Mouse (Mus musculus) urinary bladder, postnatal 0 days (tissue): ENCODE data around the gene Mc3r. TPM values are rescaled to one million over a fixed set of nuclear protein-coding genes. Genes with fewer than 3 reads are reported as not detected.

Source experiments
- polyA plus RNA-seq: library from polyadenylated mRNA; unstranded; fragments of >200 nt; fragmentation: Nextera tagmentation; extraction: Ambion mirVana; gene quantifications from 2 replicates; pipeline ENCODE4 v1.2.1, GENCODE M21; 2015

Mc3r gene
- not detected in 2 replicates for polyA plus RNA-seq

DNA sequence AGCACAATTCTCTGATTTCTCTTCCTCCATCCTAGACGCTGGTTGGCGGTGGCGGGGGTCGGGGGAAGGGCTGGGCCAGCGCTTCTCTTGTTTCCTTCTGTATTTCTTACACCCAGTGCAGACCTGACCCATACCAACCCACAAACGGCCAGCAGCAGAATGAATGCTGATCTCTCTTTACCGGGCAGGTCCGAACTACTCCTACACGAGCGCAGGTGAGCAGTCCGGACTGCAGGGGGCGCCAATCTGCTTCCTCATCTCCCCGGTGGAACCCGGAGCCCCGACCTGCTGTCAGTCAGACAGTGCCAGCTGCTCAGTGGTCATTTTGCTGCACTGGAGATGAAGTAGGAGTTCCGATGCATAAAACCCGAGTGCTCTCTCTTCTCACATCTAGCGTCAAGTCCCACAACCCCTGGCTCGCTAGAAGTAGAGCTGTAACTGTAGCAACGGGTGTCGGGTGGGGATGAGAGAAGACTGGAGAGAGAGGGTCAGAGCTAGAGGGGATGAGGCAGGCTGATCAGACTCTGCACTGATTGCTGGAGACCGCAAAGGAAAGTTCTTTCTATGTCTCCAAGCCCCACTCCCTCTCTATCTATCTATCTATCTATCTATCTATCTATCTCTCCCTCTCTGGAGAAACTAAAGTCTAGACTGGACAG is at the start of gene Mc3r:
TSS of gene Mc3r (plus strand) at position 387 of the 659 bp plus-strand sequence.

Other genes starting within 250 kb of the Mc3r start
- not detected in 2 replicates for gene Cbln4, start 205.0 kb upstream of the Mc3r start, polyA plus RNA-seq
- 16.2 and 17.2 TPM in 2 replicates for gene Fam210b, start 97.1 kb downstream of the Mc3r start, polyA plus RNA-seq
- gene Aurka, start 122.0 kb downstream of the Mc3r start, polyA plus RNA-seq: 13.6 and 19.1 TPM in 2 replicates
- 21.0 and 21.4 TPM in 2 replicates for gene Cstf1, start 122.2 kb downstream of the Mc3r start, polyA plus RNA-seq
- 0.45 and 0.77 TPM in 2 replicates for gene Cass4, start 145.3 kb downstream of the Mc3r start, polyA plus RNA-seq
- gene Rtf2, start 192.1 kb downstream of the Mc3r start, polyA plus RNA-seq: 59.1 and 60.9 TPM in 2 replicates
- 0.39 and 0.60 TPM in 2 replicates for gene Gcnt7, start 210.1 kb downstream of the Mc3r start, polyA plus RNA-seq
- gene Fam209, start 224.0 kb downstream of the Mc3r start, polyA plus RNA-seq: 0.25 and 0.40 TPM in 2 replicates